Mouse (Mus musculus): Measurements from ENCODE around the gene Peli1. TPM values are rescaled to one million over a fixed set of nuclear protein-coding genes. Genes with fewer than 3 reads are reported as not detected.
A peak's percentile ranks its signal among the peaks of the same experiment; 100 is the strongest.

The Peli1 gene
- 10 to 100 TPM; 15.2 to 18.4 TPM for total RNA-seq (2021)
- 17.1 and 22.8 TPM in 2 replicates for polyA plus RNA-seq (2012; rRNA removed)
- long read RNA-seq, transcript Peli1-201 (7 exons, 3,514 nt) = major isoform, 11 of 13 reads
- long read RNA-seq, partial matches to known transcripts = 0 of 13 reads
- long read RNA-seq, other reads (novel, unspliced or antisense) = 2 of 13 reads

DNA sequence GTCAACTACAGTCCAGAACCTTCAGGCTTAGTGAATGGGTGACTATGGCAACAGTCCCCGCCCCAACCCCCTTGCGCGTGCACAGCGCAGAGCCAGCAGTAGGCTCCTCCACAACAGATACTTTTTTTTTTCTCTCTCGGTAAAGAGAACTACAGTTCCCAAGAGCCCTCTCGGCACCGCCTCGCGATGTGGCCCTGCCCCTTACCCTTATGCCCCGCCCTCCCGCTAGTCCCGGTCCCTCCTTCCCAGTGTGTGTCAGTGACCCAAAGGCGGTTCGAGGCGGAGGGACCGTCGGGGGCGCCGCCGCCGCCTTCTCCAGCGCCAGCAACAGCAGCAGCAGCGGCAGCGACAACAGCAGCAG lies at the start of gene Peli1:
Peli1 (plus strand) TSS at position 225 of the 361 bp plus-strand sequence.
- DNase-seq = peak; percentile 98

DNA sequence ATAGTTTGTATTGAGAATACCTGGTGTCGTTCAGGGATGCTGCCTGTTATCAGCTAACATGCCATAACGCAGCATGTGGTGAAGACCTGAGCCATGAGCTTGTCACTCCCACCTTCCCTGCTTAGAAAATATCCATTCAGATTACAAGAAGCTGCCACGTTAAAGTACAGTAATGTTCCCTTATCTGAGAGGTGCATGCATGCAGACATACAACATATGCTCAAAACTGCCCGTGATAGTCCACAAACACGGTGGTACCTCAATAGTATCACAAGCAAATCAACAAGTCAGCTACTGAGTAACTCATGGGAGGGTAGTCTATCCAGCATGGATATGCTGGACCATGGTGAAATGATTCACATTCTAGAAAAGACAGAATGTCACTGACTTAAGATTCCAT lies 48.5 kb upstream of the Peli1 start:
- no peak for DNase-seq

- DNase-seq = no peak
These were observed 44.9 kb upstream of the Peli1 start for GRCm38 (mm10) chr11:21046188-21046587.

- DNase-seq = no peak
These were observed 43.2 kb upstream of the Peli1 start for GRCm38 (mm10) chr11:21047921-21048320.

DNA sequence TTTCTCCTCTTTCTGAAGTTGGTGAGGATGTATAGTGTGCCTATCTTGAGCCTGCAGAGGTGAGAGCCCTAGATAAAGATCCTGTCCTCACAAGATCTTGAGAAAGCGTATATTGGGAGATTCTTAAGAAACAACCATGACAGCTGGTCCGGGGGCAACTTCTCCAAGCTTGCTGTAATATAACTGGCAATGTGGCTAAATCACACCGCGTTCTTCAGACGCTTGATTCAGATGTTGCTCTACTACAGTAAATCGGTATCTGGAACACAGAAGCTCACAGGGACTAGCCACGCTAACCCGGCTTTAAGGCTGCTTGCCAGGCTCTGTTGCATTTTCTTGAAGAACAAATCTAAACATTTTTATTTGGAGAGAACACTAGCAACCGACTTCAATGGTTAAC lies 39.4 kb upstream of the Peli1 start:
- DNase-seq = no peak

DNA sequence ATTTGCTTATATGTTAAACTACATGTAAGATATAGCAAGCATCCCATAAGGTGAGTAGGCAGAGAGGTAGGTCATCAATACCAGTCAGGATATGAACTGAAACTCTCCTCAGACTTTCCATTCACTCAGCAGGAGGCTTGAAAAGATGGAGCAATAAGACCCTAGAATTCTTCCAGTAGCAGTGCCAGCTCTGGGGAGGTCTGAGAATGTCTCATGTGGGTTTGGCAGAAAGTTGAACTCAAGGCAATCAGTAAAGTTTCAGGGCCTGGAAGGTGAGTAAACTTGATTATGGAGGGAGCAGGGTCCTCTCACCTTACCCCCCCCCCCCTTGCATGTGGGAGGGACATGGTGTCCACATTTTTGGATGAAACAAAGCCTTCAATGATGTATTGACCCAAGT lies 36.5 kb upstream of the Peli1 start:
- DNase-seq = no peak

GRCm38 (mm10) chr11:21056109-21056850 lies 34.8 kb upstream of the Peli1 start:
- no peak for DNase-seq

- DNase-seq = no peak
These were observed 33.3 kb upstream of the Peli1 start for GRCm38 (mm10) chr11:21057511-21058414.

- DNase-seq = no peak
These were observed 32.7 kb upstream of the Peli1 start for GRCm38 (mm10) chr11:21058415-21058781.

- no peak for DNase-seq
These were observed 30.6 kb upstream of the Peli1 start for GRCm38 (mm10) chr11:21060386-21061074.

- no peak for DNase-seq
These were observed 30.1 kb upstream of the Peli1 start for GRCm38 (mm10) chr11:21061075-21061403.

DNA sequence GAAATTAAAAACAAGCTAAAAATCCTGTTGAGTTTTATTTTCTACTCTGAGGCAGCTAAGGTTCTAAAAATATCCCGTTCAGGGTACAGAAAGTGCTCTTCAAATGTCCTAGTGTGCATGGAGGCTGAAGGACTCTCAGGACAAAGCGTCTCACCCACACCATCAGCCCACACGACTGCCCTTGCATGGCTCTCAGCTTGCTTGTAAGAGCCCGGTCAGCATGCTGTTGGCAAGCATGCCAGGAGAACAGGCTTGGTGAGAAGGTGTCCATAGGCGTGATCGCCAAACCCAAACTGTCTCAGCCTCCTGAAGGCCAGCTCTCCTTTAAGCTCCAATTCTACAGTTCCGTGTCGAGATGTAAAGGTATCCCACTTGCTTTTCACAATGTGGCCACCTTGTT lies 29.7 kb upstream of the Peli1 start:
- DNase-seq = no peak

DNA sequence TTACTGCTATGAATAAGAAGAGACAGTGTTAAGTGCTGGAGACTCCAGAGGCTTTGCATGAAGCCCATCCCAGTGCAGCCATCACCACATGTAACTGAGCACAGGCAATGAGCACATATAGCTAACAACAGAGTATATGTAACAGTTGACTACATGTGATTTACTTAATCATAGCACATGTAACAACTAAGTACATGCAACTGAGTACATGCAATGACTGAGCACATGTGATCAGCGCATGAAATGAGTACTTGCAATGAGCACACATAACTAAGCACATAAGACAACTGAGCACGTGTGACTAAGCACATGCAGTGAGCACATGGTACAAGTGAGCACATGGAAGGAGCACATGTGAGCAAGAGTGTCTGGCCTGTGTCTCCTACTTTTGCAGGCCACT lies 29.0 kb upstream of the Peli1 start:
- no peak for DNase-seq

GRCm38 (mm10) chr11:21063271-21063670 lies 27.8 kb upstream of the Peli1 start:
- no peak for DNase-seq

- no peak for DNase-seq
These were observed 11.7 kb upstream of the Peli1 start for GRCm38 (mm10) chr11:21079400-21079799.

DNA sequence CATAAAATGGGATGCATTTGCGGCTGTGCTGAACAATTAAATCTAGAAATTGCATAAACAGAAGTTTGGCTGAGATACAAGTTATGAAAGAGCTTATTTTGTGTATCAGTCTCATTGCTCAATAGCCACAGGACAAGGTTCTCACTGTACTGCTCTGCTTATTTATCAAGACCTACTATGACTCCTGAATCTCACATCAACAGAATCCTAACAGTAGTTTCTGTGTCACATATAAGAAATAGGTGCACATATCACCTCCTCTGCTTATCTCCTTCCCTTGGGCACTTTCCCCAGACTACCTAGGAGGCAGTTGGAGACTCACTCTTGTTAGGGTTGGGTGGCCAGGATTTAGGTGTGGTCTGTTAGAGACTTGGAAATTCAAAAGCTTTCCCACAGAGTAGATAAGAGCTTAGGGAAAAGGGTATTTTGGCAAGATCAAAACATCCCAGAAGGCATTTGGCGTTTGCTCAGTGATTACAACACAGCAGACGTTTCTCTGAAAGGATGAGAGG lies 11.2 kb upstream of the Peli1 start:
- DNase-seq = peak; percentile 16

DNA sequence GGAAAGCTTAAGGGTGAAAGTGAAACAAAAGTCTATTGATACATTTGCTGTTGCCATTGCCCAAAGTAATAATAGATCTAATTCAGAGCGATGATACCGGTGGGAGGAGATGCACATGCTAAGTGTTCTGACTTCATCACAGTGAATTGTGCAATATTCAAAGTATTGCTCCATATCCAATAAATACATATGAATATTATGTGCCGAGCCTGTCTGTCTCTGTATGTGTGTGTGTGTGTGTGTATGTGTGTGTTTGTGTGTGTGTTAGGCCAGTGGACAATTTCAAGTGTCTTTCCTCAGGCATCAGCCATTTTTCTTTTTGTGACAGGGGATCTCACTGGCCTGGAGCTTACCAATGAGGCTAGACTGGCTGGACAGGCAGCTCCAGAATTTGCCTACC lies 9.9 kb upstream of the Peli1 start:
- DNase-seq = no peak

GRCm38 (mm10) chr11:21082711-21083110 lies 8.4 kb upstream of the Peli1 start:
- DNase-seq = peak; percentile 18

DNA sequence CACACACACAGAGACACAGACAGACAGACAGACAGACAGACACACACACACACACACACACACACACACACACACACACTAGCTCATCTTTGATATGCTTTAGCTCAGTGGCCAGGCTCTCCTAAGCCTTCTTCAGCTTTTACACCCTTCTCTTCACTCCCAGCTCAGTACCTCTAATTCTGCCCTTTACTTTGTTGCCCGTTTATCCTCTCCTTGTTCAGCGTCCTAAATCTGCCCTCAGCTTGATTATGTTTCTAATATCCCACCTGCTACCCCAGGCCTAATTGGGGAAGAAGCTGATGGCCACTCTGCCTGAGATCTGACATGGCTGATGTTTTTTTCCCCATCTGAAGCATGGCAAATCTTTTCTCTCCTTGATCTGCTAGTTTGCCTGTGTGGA lies 2.7 kb upstream of the Peli1 start:
- DNase-seq = no peak

- no peak for DNase-seq
These were observed 1.5 kb upstream of the Peli1 start for GRCm38 (mm10) chr11:21089571-21089970.

GRCm38 (mm10) chr11:21091428-21092405 lies 626 bp downstream of the Peli1 start:
- DNase-seq = peak; percentile 83
